Mouse (Mus musculus) ES-E14 (cell line): ENCODE data around the gene Rab25. TPM values are rescaled to one million over a fixed set of nuclear protein-coding genes. Genes with fewer than 3 reads are reported as not detected.

Experiments used
- DNase-seq: peaks from one replicate; pipeline ENCODE4 v3.0.0-alpha.2; 2013; ENCODE audit warnings: low read depth, low spot score
- H3K27ac ChIP-seq: 2 replicates; pipeline ENCODE4 v1.5.1; 2012; ENCODE audit warnings: low read depth, mild to moderate bottlenecking, low read length, moderate library complexity, mixed read lengths; ENCODE audit not compliant: poor library complexity, insufficient read depth, severe bottlenecking
- H3K36me3 ChIP-seq: 2 replicates; pipeline ENCODE4 v1.6.1; 2012; ENCODE audit warnings: mild to moderate bottlenecking, low read length, moderate library complexity, mixed read lengths; ENCODE audit not compliant: control insufficient read depth, poor library complexity, insufficient read depth, severe bottlenecking
- H3K4me1 ChIP-seq, 2 experiments: fragments of 150-350 bp in 1 of 2; sonication (generic) in 1 of 2; 2 replicates each; pipeline ENCODE4 v1.6.1; 2012; ENCODE audit warnings: low read length in 2 of 2, mild to moderate bottlenecking in 1 of 2, mixed read lengths in 1 of 2; ENCODE audit not compliant: control insufficient read depth in 2 of 2, insufficient read depth in 2 of 2, poor library complexity in 1 of 2
- H3K4me3 ChIP-seq, 2 experiments: fragments of 150-350 bp in 1 of 2; sonication (generic) in 1 of 2; 2 replicates each; pipeline ENCODE4 v1.5.1; 2012; ENCODE audit warnings: low read length in 2 of 2, low read depth in 1 of 2, mild to moderate bottlenecking in 1 of 2, mixed read lengths in 1 of 2; ENCODE audit not compliant: insufficient read depth in 1 of 2, poor library complexity in 1 of 2, severe bottlenecking in 1 of 2
- H3K9ac ChIP-seq: 2 replicates; pipeline ENCODE4 v1.6.1; 2012; ENCODE audit warnings: low read depth, mild to moderate bottlenecking, low read length, mixed read lengths; ENCODE audit not compliant: poor library complexity, insufficient read depth, severe bottlenecking
- H3K9me3 ChIP-seq: fragments of 150-350 bp; sonication (generic); 2 replicates; pipeline ENCODE4 v1.6.1; 2012; ENCODE audit warnings: low read depth, mild to moderate bottlenecking, low read length; ENCODE audit not compliant: control insufficient read depth, insufficient read depth
- CHD2 ChIP-seq: IDR thresholded peaks from 2 replicates; pipeline ENCODE4 v1.6.1; 2014; ENCODE audit warnings: mild to moderate bottlenecking, low read depth, low read length, inconsistent platforms
- HCFC1 ChIP-seq: IDR thresholded peaks from 2 replicates; pipeline ENCODE4 v1.6.1; 2012; ENCODE audit warnings: low read length, inconsistent platforms, borderline replicate concordance; ENCODE audit not compliant: insufficient read depth
- MAFK ChIP-seq: IDR thresholded peaks from 2 replicates; pipeline ENCODE4 v1.6.1; 2014; ENCODE audit warnings: mild to moderate bottlenecking, low read depth, low read length, inconsistent platforms; ENCODE audit not compliant: insufficient read depth
- ZC3H11A ChIP-seq: IDR thresholded peaks from 2 replicates; pipeline ENCODE4 v1.6.1; 2012; ENCODE audit warnings: low read depth, mild to moderate bottlenecking, inconsistent platforms, low read length, borderline replicate concordance
- ZNF384 ChIP-seq: IDR thresholded peaks from 2 replicates; pipeline ENCODE4 v1.6.1; 2012; ENCODE audit warnings: low read depth, low read length, inconsistent platforms
- in situ Hi-C, 2 experiments: fragments of 600-800 bp; cut with MboI; formaldehyde crosslinking; loops; one replicate each; pipeline ENCODE4 v1.15.1; 2025; ENCODE audit warnings: low sequenced_read_pairs in 2 of 2, inconsistent platforms in 1 of 2; ENCODE audit not compliant: unreplicated experiment in 2 of 2
- total RNA-seq: library from RNA; depleted of rRNA; stranded (reverse); fragments of 300-350 nt; gene quantifications from 2 replicates; pipeline ENCODE4 v1.2.3, GENCODE M21; 2012

Gene Rab25
- total RNA-seq, 1 experiment = 2.1 TPM

DNA sequence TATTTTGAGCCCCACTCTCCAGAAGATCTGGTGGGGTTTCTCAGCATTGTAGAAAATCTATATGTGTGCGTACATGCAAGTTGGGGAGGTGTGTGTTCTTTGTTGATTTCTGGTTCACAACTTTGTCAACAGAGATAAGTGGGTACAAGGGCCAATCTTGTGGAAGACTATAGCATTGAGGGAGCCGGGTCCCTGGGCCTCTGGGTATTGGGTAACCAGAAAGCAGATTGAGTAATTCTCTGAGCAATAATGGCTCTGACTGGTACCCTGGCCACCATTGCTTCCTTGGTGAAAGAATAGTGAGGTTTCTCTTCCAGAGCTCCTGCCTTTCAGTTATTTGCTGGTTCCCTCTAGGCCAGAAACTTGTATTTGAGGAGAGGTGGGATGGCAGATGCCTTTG lies 21.0 kb upstream of the Rab25 start:
- no peak for DNase-seq
- H3K9ac ChIP-seq = peak overlapping the region; percentile 76; the same call in 1 of the 2 replicates

DNA sequence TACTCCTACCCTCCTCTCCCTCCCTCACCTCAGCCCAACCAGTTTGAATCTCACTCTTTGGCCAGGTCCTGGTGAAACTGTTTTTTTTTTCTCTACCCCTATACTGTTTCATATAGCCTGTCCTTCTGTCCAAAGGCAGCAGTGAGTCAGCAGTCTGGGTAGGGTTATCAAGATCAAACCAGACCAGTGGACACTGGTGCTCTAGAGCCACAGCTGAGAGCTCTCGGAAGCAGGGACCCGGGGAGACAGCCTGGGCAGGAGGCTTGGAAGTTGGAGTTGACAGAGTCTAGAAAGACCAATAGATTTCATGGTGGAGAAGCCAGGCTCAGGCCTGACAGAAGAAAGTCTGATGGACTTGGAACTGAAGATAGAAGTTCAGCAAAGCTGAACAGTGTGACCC lies 20.5 kb upstream of the Rab25 start:
- Histone ChIP-seq H3K36me3 (peaks cover 55% of the 10 kb centered on the region), H3K4me1 (peaks cover 4 to 27% of the 10 kb centered on the region in 2 experiments), H3K4me3 (peak overlapping the region; percentile 31 to 63; a peak in 2 of 4 replicates), H3K9ac (peak overlapping the region; percentile 76; the same call in 1 of the 2 replicates), H3K9me3 (no peaks in the 10 kb centered on the region), H3K27ac (peak overlapping the region; percentile 95)
- in situ Hi-C loops = no loop called here
- DNase-seq = no peak
- TF ChIP-seq ZNF384 (no peak), ZC3H11A (no peak), MAFK (no peak), HCFC1 (no peak), CHD2 (no peak)

More for the DNA sequence above, 21.0 kb upstream of the Rab25 start:
- H3K4me1 ChIP-seq = peaks cover 4 to 26% of the 10 kb centered on the region in 2 experiments
- H3K9me3 ChIP-seq = no peaks in the 10 kb centered on the region
- peak overlapping the region; percentile 95 for H3K27ac ChIP-seq
- peak overlapping the region; percentile 31 to 63; a peak in 3 of 4 replicates for H3K4me3 ChIP-seq
- H3K36me3 ChIP-seq = peaks cover 50% of the 10 kb centered on the region
- in situ Hi-C loops = no loop called here
- TF ChIP-seq ZC3H11A = no peak
- TF ChIP-seq ZNF384 = no peak
- TF ChIP-seq CHD2 = no peak
- no peak for TF ChIP-seq HCFC1
- TF ChIP-seq MAFK = no peak

DNA sequence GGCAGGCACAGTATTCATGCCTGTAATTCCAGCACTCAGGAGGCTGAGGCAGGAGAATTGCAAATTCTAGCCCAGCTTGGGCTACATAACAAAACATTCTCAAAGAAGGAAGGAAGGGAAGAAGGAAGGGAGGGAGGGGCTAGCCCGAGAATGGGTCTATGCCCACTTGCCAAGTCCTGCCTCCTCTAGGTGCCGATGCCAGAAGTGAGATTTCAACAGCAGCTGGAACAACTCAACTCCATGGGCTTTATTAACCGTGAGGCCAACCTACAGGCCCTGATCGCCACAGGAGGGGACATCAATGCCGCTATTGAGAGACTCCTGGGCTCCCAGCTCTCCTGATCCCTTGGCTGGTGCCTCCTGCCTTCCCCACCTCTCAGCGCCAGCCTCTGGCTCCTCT lies 19.8 kb upstream of the Rab25 start:
- TF ChIP-seq CHD2 (no peak), ZNF384 (no peak), HCFC1 (no peak), MAFK (no peak), ZC3H11A (no peak)
- DNase-seq = no peak
- H3K27ac ChIP-seq = peak overlapping the region; percentile 95
- peak overlapping the region in 1 of 2 experiments; percentile 63; a peak in 2 of 4 replicates for H3K4me3 ChIP-seq
- peak overlapping the region; percentile 76 for H3K9ac ChIP-seq
- in situ Hi-C loops = no loop called here
- peaks cover 0 to 28% of the 10 kb centered on the region in 2 experiments; a peak in 3 of 4 replicates for H3K4me1 ChIP-seq
- peaks cover 62% of the 10 kb centered on the region for H3K36me3 ChIP-seq
- no peaks in the 10 kb centered on the region for H3K9me3 ChIP-seq

DNA sequence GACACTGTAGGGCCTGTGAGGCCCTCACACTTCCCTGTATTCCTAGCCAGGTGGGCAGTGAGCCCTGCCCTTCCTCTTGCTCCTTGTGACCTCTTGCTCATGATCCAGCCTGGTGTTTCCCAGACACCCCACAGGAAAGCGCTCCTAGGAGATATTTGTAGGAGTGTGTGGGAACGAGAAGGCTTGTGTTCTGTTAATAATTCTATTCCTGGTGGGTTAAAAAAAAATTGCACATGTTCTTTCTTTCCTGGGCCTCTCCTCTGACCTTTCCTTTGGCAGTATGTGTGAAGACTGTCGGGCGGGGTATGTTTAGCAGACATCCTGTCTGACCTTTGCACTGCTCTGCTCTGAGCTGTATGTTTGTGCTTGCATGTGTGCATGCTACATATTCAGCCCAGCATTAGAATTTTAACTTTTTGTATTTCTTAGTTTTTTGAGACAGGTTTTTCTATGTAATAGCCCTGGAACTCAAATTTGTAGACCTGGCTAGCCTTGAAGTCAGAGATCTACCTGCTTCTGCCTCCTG lies 18.5 kb upstream of the Rab25 start:
- Histone ChIP-seq H3K4me3 (no peak overlapping the region), H3K36me3 (peaks cover 70% of the 10 kb centered on the region), H3K4me1 (peaks cover 4 to 35% of the 10 kb centered on the region in 2 experiments; a peak in 3 of 4 replicates), H3K9me3 (no peaks in the 10 kb centered on the region), H3K27ac (peak overlapping the region; percentile 95), H3K9ac (no peak overlapping the region)
- no peak for TF ChIP-seq ZNF384
- no peak for DNase-seq
- in situ Hi-C loops = no loop called here

DNA sequence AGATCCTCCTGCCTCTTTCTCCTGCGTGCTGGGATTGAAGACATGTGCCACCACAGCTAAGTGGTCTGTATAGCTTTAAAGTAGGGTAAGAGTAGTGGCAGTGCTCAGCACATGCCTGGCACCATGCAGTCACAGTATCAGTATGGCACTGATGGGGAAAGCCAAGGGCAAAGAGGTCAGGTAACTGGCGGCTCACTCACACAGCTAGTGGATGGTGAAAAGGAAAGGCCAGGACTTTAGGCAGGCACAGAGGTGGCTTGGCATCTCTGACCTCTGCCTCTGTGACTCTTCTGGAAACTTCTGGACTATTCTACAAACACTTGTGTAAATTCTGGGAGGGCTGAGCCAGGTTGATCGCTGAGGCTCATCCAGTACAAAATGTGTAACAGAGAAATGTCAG lies 18.0 kb upstream of the Rab25 start:
- H3K36me3 ChIP-seq = peaks cover 70% of the 10 kb centered on the region
- peaks cover 5 to 35% of the 10 kb centered on the region in 2 experiments; a peak in 3 of 4 replicates for H3K4me1 ChIP-seq
- H3K4me3 ChIP-seq = no peak overlapping the region
- no peak for DNase-seq
- H3K9ac ChIP-seq = peak overlapping the region; percentile 23; the same call in 1 of the 2 replicates
- in situ Hi-C loops = no loop called here
- H3K27ac ChIP-seq = peak overlapping the region; percentile 36
- H3K9me3 ChIP-seq = no peaks in the 10 kb centered on the region
- TF ChIP-seq HCFC1 = no peak
- no peak for TF ChIP-seq CHD2
- no peak for TF ChIP-seq ZC3H11A
- no peak for TF ChIP-seq MAFK
- no peak for TF ChIP-seq ZNF384
